Mouse (Mus musculus) ovary, adult 10 weeks (tissue): ENCODE measurements around the gene Fam122b. TPM values are rescaled to one million over a fixed set of nuclear protein-coding genes. Genes with fewer than 3 reads are reported as not detected.

Source experiments
- polyA plus RNA-seq: library from polyadenylated mRNA; stranded (reverse); fragments of 350-450 nt; fragmentation: Illumina TruSeq; extraction: RNeasy Lipid Tissue Mini Kit (QIAGEN cat#74804); gene quantifications from one replicate; pipeline ENCODE4 v1.2.3, GENCODE M21; 2014

Fam122b gene
- 87.2 TPM for polyA plus RNA-seq

GRCm38 (mm10) chrX:53269289-53270062, at the start of gene Fam122b:
Gene Fam122b (minus strand): TSS chrX:53269805.

GRCm38 (mm10) chrX:53273124-53273523, 3.5 kb upstream of the Fam122b start, which contains the start of gene Fam122c:
Gene Fam122c (plus strand): TSS chrX:53273424.

GRCm38 (mm10) chrX:53240011-53240410, 29.6 kb downstream of the Fam122b start, which contains the start of gene Plac1:
Gene Plac1 (minus strand): TSS chrX:53240111.

Other genes starting within 250 kb of the Fam122b start
- 5.1 TPM for gene Plac1, start 29.7 kb downstream of the Fam122b start, polyA plus RNA-seq
- gene Fam122c, start 3.6 kb upstream of the Fam122b start, polyA plus RNA-seq = not detected
- 116 TPM for gene Mospd1, start 100.7 kb upstream of the Fam122b start, polyA plus RNA-seq
- not detected for gene Etd, start 165.1 kb upstream of the Fam122b start, polyA plus RNA-seq